Mouse (Mus musculus): ENCODE data around the gene Fpgs.

GRCm38 (mm10) chr2:32687562-32687961 lies 16.4 kb downstream of the Fpgs start:
- TF ChIP-seq POLR2A (IDR thresholded peaks at IDR 0.05; ENCODE audit: insufficient read length, low read depth): no peak
- no peak for TF ChIP-seq MAX (IDR thresholded peaks at IDR 0.05; ENCODE audit: low read depth)
- no peak for TF ChIP-seq CEBPB (IDR thresholded peaks at IDR 0.05; ENCODE audit: insufficient read depth, poor library complexity, severe bottlenecking)
- TF ChIP-seq TCF3 (IDR thresholded peaks at IDR 0.05; ENCODE audit: insufficient read length, low read depth): no peak
